Mouse (Mus musculus) heart, adult 2 months (tissue): ENCODE results near the gene Mybpc2.

Experiments used
- CTCF ChIP-seq: fragments of 200-600 bp; IDR thresholded peaks from 2 replicates; pipeline ENCODE4 v1.8.1; 2022; ENCODE audit warnings: antibody characterized with exemption, mild to moderate bottlenecking, moderate library complexity
- EP300 ChIP-seq: fragments of 200-500 bp; IDR thresholded peaks from 2 replicates; pipeline ENCODE4 v1.6.1; 2011; ENCODE audit warnings: low read depth, low read length, control low read depth; ENCODE audit not compliant: insufficient read depth
- POLR2A ChIP-seq: fragments of 200-500 bp; IDR thresholded peaks from 2 replicates; pipeline ENCODE4 v1.6.1; 2011; ENCODE audit warnings: mild to moderate bottlenecking, low read depth, low read length, control low read depth; ENCODE audit not compliant: insufficient read depth

DNA sequence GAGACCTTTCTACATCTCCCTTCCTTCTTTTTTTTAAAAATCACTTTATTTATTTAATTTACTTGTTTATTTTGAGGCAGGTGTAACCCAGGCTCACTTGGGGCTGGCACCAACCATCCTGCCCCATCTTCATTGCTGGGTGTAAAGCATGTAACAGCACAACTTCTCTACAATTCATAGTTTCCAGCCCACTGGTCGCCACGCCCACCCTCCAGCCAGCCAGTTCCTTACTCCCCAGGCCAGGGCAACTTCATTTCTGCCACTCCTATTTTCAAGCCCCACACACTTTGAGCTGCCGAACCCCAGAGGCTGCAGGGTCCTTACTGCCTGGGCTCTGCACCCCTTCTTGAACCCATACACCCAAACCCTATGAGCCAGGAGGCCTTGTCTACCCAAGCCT is 3.5 kb downstream of the Mybpc2 start:
- TF ChIP-seq POLR2A (no peak), EP300 (no peak), CTCF (no peak)
